Mouse (Mus musculus): ENCODE results near the gene Kmt5c.

- TF ChIP-seq EP300 (IDR thresholded peaks at IDR 0.05) (no peak), CTCF (IDR thresholded peaks at IDR 0.05) (no peak)
Measured at GRCm38 (mm10) chr7:4751971-4752820, 12.3 kb downstream of the Kmt5c start.
